Mouse (Mus musculus): ENCODE results near the gene Kcnab1. TPM values are rescaled to one million over a fixed set of nuclear protein-coding genes. Genes with fewer than 3 reads are reported as not detected.
"Not testable (repeated sequence)": the region's sequence is repeated elsewhere in the genome, so short reads cannot be mapped to it uniquely, and the experiment has no call there.

The Kcnab1 gene
- polyA plus RNA-seq, 1 experiment, result 1.1 TPM

- Histone ChIP-seq H3K4me3 (replicated peaks; ENCODE audit: extremely low read depth, low read depth, low read length) (peak within 1 kb of the TSS; percentile 98), H3K4me1 (ENCODE audit: control insufficient read depth, insufficient read depth, low read length) (peaks cover 3% of the 10 kb centered on the region; the same call in 1 of the 2 replicates)
- peak; percentile 92 for DNase-seq
- WGBS, result under 1% methylated on average over 36 of the region's 36 CpGs
- peak; percentile 90 for TF ChIP-seq POLR2A (IDR thresholded peaks at IDR 0.05; ENCODE audit: borderline replicate concordance, extremely low read depth, low read depth, low read length)
- TF ChIP-seq CTCF (IDR thresholded peaks at IDR 0.05; ENCODE audit: insufficient read depth, low read length), result no peak
Measured at GRCm38 (mm10) chr3:65392421-65392817, 283.2 kb downstream of the Kcnab1 start, which contains the start of gene Ssr3. Ssr3 (minus strand) TSS chr3:65392623.

GRCm38 (mm10) chr3:65395111-65395510, 285.9 kb downstream of the Kcnab1 start:
- DNase-seq; H3K4me1 ChIP-seq (ENCODE audit: control insufficient read depth, insufficient read depth, low read length); H3K4me3 ChIP-seq (replicated peaks; ENCODE audit: extremely low read depth, low read depth, low read length): not testable (repeated sequence)
- 85% methylated on average over 1 of the region's 1 CpGs for WGBS

- H3K4me1 ChIP-seq (ENCODE audit: control insufficient read depth, insufficient read depth, low read length), result no peaks in the 10 kb centered on the region
- 70% methylated on average over 4 of the region's 4 CpGs for WGBS
- no peak overlapping the region for H3K4me3 ChIP-seq (replicated peaks; ENCODE audit: extremely low read depth, low read depth, low read length)
- no peak for DNase-seq
- TF ChIP-seq CTCF (IDR thresholded peaks at IDR 0.05; ENCODE audit: insufficient read depth, low read length), result no peak
- TF ChIP-seq POLR2A (IDR thresholded peaks at IDR 0.05; ENCODE audit: borderline replicate concordance, extremely low read depth, low read depth, low read length), result no peak
Measured at GRCm38 (mm10) chr3:65396835-65397504, 287.8 kb downstream of the Kcnab1 start.

GRCm38 (mm10) chr3:65397566-65397965, 288.4 kb downstream of the Kcnab1 start:
- TF ChIP-seq CTCF (IDR thresholded peaks at IDR 0.05; ENCODE audit: insufficient read depth, low read length) (no peak), POLR2A (IDR thresholded peaks at IDR 0.05; ENCODE audit: borderline replicate concordance, extremely low read depth, low read depth, low read length) (no peak)
- no peaks in the 10 kb centered on the region for H3K4me1 ChIP-seq (ENCODE audit: control insufficient read depth, insufficient read depth, low read length)
- 91% methylated on average over 3 of the region's 3 CpGs for WGBS
- H3K4me3 ChIP-seq (replicated peaks; ENCODE audit: extremely low read depth, low read depth, low read length), result no peak overlapping the region
- no peak for DNase-seq

- no peaks in the 10 kb centered on the region for H3K4me1 ChIP-seq (ENCODE audit: control insufficient read depth, insufficient read depth, low read length)
- no peak for DNase-seq
- TF ChIP-seq CTCF (IDR thresholded peaks at IDR 0.05; ENCODE audit: insufficient read depth, low read length) (no peak), POLR2A (IDR thresholded peaks at IDR 0.05; ENCODE audit: borderline replicate concordance, extremely low read depth, low read depth, low read length) (no peak)
- H3K4me3 ChIP-seq (replicated peaks; ENCODE audit: extremely low read depth, low read depth, low read length), result no peak overlapping the region
- 75% methylated on average over 4 of the region's 4 CpGs for WGBS
Measured at GRCm38 (mm10) chr3:65405781-65406180, 296.6 kb downstream of the Kcnab1 start.

GRCm38 (mm10) chr3:65407891-65408290, 298.7 kb downstream of the Kcnab1 start:
- Histone ChIP-seq H3K4me1 (ENCODE audit: control insufficient read depth, insufficient read depth, low read length) (no peaks in the 10 kb centered on the region), H3K4me3 (replicated peaks; ENCODE audit: extremely low read depth, low read depth, low read length) (no peak overlapping the region)
- DNase-seq, result no peak
- TF ChIP-seq POLR2A (IDR thresholded peaks at IDR 0.05; ENCODE audit: borderline replicate concordance, extremely low read depth, low read depth, low read length), result no peak
- no peak for TF ChIP-seq CTCF (IDR thresholded peaks at IDR 0.05; ENCODE audit: insufficient read depth, low read length)

GRCm38 (mm10) chr3:65416571-65416970, 307.4 kb downstream of the Kcnab1 start:
- TF ChIP-seq CTCF (IDR thresholded peaks at IDR 0.05; ENCODE audit: insufficient read depth, low read length) (no peak), POLR2A (IDR thresholded peaks at IDR 0.05; ENCODE audit: borderline replicate concordance, extremely low read depth, low read depth, low read length) (no peak)
- Histone ChIP-seq H3K4me1 (ENCODE audit: control insufficient read depth, insufficient read depth, low read length) (no peaks in the 10 kb centered on the region), H3K4me3 (replicated peaks; ENCODE audit: extremely low read depth, low read depth, low read length) (no peak overlapping the region)
- DNase-seq, result no peak

GRCm38 (mm10) chr3:65417913-65418594, 308.9 kb downstream of the Kcnab1 start:
- H3K4me3 ChIP-seq (replicated peaks; ENCODE audit: extremely low read depth, low read depth, low read length), result no peak overlapping the region
- WGBS, result 45% methylated on average over 5 of the region's 5 CpGs
- no peak for DNase-seq
- no peak for TF ChIP-seq CTCF (IDR thresholded peaks at IDR 0.05; ENCODE audit: insufficient read depth, low read length)
- TF ChIP-seq POLR2A (IDR thresholded peaks at IDR 0.05; ENCODE audit: borderline replicate concordance, extremely low read depth, low read depth, low read length), result no peak
- no peaks in the 10 kb centered on the region for H3K4me1 ChIP-seq (ENCODE audit: control insufficient read depth, insufficient read depth, low read length)

- no peak for DNase-seq
- H3K4me1 ChIP-seq (ENCODE audit: control insufficient read depth, insufficient read depth, low read length), result no peaks in the 10 kb centered on the region
- no peak for TF ChIP-seq CTCF (IDR thresholded peaks at IDR 0.05; ENCODE audit: insufficient read depth, low read length)
- TF ChIP-seq POLR2A (IDR thresholded peaks at IDR 0.05; ENCODE audit: borderline replicate concordance, extremely low read depth, low read depth, low read length), result no peak
- WGBS, result 86% methylated on average over 3 of the region's 3 CpGs
- H3K4me3 ChIP-seq (replicated peaks; ENCODE audit: extremely low read depth, low read depth, low read length), result no peak overlapping the region
Measured at GRCm38 (mm10) chr3:65419706-65420105, 310.5 kb downstream of the Kcnab1 start.

Measured in lung, adult 2 months (tissue).